Mouse (Mus musculus) heart, postnatal 0 days (tissue): ENCODE measurements at regions not wholly inside any gene's neighbourhood (a gene's known extent, or its start where the extent isn't known, plus 50 kb on each side); places are given as distances from the start of the nearest gene placed in this dataset.
A peak's percentile ranks its signal among the peaks of the same experiment; 100 is the strongest.
"Not testable (repeated sequence)": the region's sequence is repeated elsewhere in the genome, so short reads cannot be mapped to it uniquely, and the experiment has no call there.

Experiments
- CTCF ChIP-seq: IDR thresholded peaks from 2 replicates; pipeline ENCODE4 v1.5.1; 2016; ENCODE audit warnings: antibody characterized with exemption, control low read depth, low read depth
- EP300 ChIP-seq: IDR thresholded peaks from 2 replicates; pipeline ENCODE4 v1.6.1; 2016; ENCODE audit warnings: antibody characterized with exemption, low read depth

DNA sequence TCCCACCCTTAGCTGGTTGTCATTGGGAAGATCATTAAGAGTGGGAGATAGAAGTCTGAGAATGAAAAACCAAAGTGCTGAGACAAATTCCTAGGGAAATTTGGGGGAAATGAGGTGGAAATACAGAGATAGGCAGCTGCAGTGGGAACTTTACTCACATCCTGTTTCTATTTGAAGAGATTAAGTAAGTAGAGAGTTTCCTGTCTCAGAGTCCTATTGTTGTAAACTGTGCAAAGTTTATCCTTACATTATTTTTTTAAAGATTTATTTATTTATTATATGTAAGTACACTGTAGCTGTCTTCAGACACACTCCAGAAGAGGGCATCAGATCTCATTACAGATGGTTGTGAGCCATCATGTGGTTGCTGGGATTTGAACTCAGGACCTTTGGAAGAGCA, 126.0 kb upstream of the Rxfp2 start:
- not testable (repeated sequence) for TF ChIP-seq CTCF
- peak; percentile 47; the same call in 1 of the 2 replicates for TF ChIP-seq EP300
